Mouse (Mus musculus) left cerebral cortex, adult 2 months (tissue): ENCODE measurements at regions not wholly inside any gene's neighbourhood (a gene's known extent, or its start where the extent isn't known, plus 50 kb on each side); places are given as distances from the start of the nearest gene placed in this dataset.

Source experiments
- DNase-seq, 2 experiments: peaks; one replicate each; pipeline ENCODE4 v3.0.0; 2021 to 2022; ENCODE audit warnings: low spot score in 2 of 2, mixed read lengths in 1 of 2; ENCODE audit errors: extremely low spot score in 1 of 2
- H3K27ac ChIP-seq: fragments of 200-600 bp; 2 replicates; pipeline ENCODE4 v1.8.1; 2022
- H3K4me3 ChIP-seq: fragments of 200-600 bp; 2 replicates; pipeline ENCODE4 v1.8.1; 2022
- CTCF ChIP-seq: fragments of 200-600 bp; IDR thresholded peaks from 2 replicates; pipeline ENCODE4 v1.8.1; 2022; ENCODE audit warnings: antibody characterized with exemption, mild to moderate bottlenecking, moderate library complexity
- intact Hi-C: fragments of 180-260 bp; cut with DNase I; formaldehyde crosslinking; loops from one replicate; pipeline ENCODE4 v1.15.1; 2025

GRCm38 (mm10) chr17:82731561-82731960 is 483.5 kb upstream of the Pkdcc start:
- TF ChIP-seq CTCF, result no peak

GRCm38 (mm10) chr17:82742445-82742844 is 472.6 kb upstream of the Pkdcc start:
- TF ChIP-seq CTCF, result peak; percentile 52
- intact Hi-C loops, result loop anchor here (2.0 to 10.0 kb wide), 2 partner anchors 1068 to 1550 kb away; no protein-coding TSS in a partner anchor
- DNase-seq, result no peak
- H3K27ac ChIP-seq, result no peak overlapping the region
- no peak overlapping the region for H3K4me3 ChIP-seq

More at GRCm38 (mm10) chr17:82731561-82731960, 483.5 kb upstream of the Pkdcc start:
- Histone ChIP-seq H3K27ac (no peak overlapping the region), H3K4me3 (no peak overlapping the region)
- intact Hi-C loops, result no loop called here
- no peak for DNase-seq

DNA sequence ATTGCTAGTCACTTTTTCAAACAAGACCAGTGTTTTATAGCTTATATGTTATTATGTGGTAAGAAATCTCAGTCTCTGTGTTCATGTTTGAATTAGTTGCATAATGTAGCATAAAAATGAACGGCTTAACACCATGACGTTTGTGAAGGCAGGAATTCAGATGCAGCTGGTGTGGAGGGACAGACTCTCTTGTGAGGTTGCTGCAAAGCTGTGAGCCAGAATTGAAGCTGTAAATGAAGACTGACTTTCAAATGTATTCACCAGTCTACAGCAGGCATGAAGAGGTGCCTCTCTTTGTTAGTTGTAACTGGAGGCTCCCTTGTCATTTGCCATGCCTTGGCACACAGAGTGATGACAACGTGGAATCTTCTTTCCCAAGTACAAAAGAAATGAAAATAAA is 457.7 kb upstream of the Pkdcc start:
- Histone ChIP-seq H3K4me3 (no peak overlapping the region), H3K27ac (no peak overlapping the region)
- intact Hi-C loops, result no loop called here
- no peak for DNase-seq
- no peak for TF ChIP-seq CTCF

GRCm38 (mm10) chr17:82779096-82779495 is 436.0 kb upstream of the Pkdcc start:
- intact Hi-C loops, result no loop called here
- Histone ChIP-seq H3K27ac (no peak overlapping the region), H3K4me3 (no peak overlapping the region)
- no peak for DNase-seq
- no peak for TF ChIP-seq CTCF

DNA sequence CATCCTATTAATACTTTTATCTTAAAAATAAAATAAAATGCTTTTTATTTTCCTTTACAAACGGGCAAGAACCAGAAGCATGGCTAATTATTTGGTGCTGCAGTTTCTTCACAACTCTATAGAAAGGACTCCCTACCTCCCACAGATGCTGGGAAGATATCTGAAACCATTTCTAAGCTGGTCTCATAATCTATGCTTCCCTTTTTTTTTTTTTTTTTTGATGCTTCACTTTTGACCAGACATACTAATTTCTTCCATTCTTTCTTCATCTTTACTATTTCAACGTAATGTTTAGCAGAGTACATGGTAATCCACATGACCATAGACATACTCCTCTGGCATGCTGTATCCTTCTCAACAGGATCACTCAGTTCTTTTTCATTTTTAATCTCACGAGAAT is 393.0 kb upstream of the Pkdcc start:
- intact Hi-C loops, result no loop called here
- DNase-seq, result no peak
- no peak for TF ChIP-seq CTCF
- H3K27ac ChIP-seq, result no peak overlapping the region
- H3K4me3 ChIP-seq, result no peak overlapping the region

DNA sequence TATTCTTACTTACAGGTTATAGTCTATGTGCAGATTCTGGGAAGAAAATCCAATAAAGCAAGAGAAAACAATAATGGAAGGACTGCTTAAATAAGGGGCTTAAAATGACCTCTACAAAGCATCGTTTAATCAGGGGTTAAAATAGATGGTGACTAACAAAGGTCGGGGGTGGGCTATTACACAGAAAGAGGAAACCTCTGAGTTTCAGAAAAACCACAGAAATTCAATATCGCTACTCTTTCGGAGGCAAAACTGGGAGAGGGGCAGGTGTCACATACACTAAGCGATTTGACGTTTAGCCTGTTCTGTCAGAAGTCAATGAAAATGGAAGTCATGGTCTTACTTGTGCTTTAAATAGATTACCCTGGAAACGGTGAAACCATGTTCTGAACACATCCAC is 391.0 kb upstream of the Pkdcc start:
- no peak overlapping the region for H3K4me3 ChIP-seq
- no peak for DNase-seq

DNA sequence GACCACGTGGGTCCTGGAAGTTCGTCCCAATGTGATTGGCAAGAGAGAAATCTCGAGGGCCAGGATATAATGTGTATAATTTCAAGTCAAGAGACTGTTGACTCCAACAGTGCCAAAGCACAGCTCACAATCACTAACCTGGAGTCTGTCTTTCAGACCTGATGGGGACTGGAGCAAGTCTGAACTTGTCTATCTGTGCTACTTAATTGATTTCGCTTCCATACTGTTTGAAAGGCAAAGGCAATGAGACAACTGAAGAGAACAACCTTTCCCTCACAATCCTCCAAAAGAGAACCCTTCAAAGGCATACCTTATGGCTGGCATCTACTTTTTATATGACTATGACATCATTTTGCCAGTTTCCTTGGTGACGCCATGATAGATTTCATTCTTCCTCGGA is 390.5 kb upstream of the Pkdcc start:
- H3K27ac ChIP-seq, result no peak overlapping the region
- TF ChIP-seq CTCF, result no peak
- no peak for DNase-seq
- H3K4me3 ChIP-seq, result no peak overlapping the region
- intact Hi-C loops, result no loop called here

More for the DNA sequence above, 391.0 kb upstream of the Pkdcc start:
- intact Hi-C loops, result no loop called here
- H3K27ac ChIP-seq, result no peak overlapping the region
- TF ChIP-seq CTCF, result no peak

DNA sequence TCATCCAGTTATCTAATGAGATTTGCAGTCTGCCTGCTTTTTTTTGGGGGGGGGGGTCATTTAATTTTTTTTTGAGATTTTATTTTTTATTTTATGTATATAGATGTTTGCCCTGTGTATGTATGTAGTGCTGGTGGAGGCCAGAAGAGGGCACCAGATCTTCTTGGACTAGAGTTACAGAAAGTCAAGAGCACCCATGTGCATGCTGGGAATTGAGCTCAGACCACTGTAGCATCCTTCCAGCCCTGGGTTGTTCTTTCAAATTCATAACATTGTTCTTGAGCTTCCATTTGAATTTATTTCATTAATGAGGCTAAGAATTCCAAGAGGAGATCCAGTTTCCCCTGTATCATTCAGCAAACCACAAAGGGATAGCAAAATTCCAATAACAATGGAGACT is 387.9 kb upstream of the Pkdcc start:
- Histone ChIP-seq H3K4me3 (no peak overlapping the region), H3K27ac (no peak overlapping the region)
- intact Hi-C loops, result no loop called here
- no peak; the same call in 1 of the 2 replicates for TF ChIP-seq CTCF
- no peak for DNase-seq

DNA sequence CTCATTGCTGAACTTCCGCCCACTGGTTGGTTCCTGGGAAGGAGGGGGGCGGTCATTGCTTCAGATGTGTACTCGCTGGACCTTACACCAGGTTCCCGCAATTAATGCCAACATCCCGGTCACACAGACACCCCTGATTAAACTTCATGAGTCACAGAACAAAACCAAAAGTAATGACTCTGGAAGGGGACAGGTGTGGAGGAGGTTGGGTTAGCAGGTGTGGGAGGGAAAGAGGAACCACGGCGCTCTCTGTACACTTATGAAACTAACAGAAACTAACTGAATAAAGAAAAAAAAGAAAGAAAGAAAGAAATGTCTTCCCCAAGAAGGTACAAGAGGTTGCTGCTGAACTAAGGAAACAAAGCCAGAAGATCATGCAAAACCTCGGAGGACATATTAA is 387.3 kb upstream of the Pkdcc start:
- H3K4me3 ChIP-seq, result no peak overlapping the region
- no peak for DNase-seq
- no peak for TF ChIP-seq CTCF
- H3K27ac ChIP-seq, result no peak overlapping the region
- intact Hi-C loops, result no loop called here

DNA sequence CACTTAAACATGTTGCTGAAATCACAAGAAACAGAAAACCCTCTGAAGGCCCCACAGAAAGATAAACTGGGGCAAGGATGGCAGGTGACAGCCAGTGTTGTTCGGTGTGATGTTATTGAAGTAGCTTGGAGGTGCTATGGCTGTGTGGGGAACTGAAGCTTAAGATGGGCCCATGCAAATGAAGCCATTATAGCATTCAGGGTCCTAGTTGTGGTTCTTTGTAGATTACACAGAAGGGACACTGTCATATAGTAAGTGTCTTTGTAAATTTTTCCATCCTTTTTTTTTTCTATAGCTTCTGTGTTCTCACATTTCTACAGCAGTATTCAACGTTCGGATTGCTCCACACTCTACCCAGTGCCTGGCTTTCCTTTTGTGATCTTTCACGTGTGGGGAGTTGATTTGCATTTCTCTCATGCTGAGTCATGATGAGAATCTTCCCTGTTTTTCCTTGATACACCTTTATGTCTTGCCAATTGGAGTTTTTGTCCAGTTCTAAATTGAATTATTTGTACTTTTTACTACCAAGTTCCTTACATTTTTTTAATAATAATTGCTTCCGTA is 386.6 kb upstream of the Pkdcc start:
- H3K4me3 ChIP-seq, result no peak overlapping the region
- H3K27ac ChIP-seq, result no peak overlapping the region
- intact Hi-C loops, result no loop called here
- no peak for TF ChIP-seq CTCF
- no peak for DNase-seq

- intact Hi-C loops, result no loop called here
- Histone ChIP-seq H3K27ac (no peak overlapping the region), H3K4me3 (no peak overlapping the region)
- no peak for DNase-seq
- no peak for TF ChIP-seq CTCF
Observed at GRCm38 (mm10) chr17:82829415-82829814, 385.7 kb upstream of the Pkdcc start.

DNA sequence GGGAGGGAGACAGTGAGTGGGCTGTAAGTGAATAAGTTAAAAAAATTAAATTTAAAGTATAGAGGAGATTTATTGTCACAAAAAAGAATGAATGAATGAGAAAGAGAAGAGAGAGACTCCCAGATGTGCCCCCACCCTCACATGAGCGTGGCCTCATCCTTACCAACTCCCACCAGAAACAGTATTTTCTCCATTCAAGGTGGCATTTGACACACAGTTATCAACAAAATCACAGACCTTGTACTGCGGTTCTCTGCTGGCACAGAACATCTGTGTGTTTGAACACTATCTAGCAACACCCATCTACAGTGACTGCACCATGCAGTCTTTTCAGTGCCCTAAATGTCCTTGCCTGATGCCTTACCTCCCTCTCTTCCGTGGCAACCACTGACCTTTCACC is 380.9 kb upstream of the Pkdcc start:
- DNase-seq, result no peak
- intact Hi-C loops, result no loop called here
- no peak for TF ChIP-seq CTCF
- H3K4me3 ChIP-seq, result no peak overlapping the region
- H3K27ac ChIP-seq, result no peak overlapping the region

- Histone ChIP-seq H3K4me3 (no peak overlapping the region), H3K27ac (no peak overlapping the region)
- intact Hi-C loops, result no loop called here
- TF ChIP-seq CTCF, result no peak
- DNase-seq, result no peak
Observed at GRCm38 (mm10) chr17:82836115-82836514, 379.0 kb upstream of the Pkdcc start.
